Mouse (Mus musculus): ENCODE results near the gene Trp53bp2.

The Trp53bp2 gene

GRCm38 (mm10) chr1:182475005-182475796, 66.2 kb downstream of the Trp53bp2 start:
- no peak for TF ChIP-seq GATA4 (IDR thresholded peaks at IDR 0.05; ENCODE audit: insufficient replicate concordance, low read length)

DNA sequence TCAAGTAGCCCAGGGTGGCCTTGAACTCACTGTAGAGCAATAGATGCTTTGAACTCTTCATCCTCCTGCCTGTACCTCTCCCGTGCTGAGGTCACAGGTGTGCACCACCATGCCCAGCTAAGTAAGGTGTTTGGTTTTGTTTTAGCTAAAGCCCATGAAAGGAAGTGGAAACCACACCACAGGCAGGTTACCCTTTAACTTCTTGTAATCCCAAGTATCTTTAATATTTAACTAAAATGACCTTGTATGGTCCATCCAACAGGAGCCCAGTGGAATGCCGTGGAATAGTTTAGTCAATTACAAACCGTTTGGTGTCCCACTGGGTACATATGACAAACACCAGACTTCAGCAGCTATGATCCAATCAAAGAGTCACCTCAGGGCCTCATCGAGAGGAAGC, 70.0 kb downstream of the Trp53bp2 start:
- TF ChIP-seq GATA4 (IDR thresholded peaks at IDR 0.05; ENCODE audit: insufficient replicate concordance, low read length), result no peak

DNA sequence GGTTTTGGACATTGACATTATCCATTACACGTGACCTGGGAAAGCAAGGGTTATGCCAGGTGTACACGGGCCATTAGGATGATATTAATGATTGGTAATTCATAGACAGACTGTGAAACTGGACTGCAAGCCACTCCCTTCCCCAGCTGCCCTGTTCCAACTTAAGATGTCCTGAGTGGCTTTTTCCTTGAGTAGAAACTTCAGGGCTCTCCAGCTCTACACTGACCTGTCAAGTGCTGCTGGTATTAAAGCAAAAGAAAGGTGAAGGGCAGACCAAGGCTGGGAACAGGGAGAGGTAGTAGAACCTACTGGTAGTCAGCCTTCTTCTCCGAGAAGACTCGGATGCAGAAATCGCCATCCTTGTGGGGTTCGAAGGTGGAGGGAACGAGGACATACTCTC, 72.2 kb downstream of the Trp53bp2 start:
- TF ChIP-seq GATA4 (IDR thresholded peaks at IDR 0.05; ENCODE audit: insufficient replicate concordance, low read length), result no peak

DNA sequence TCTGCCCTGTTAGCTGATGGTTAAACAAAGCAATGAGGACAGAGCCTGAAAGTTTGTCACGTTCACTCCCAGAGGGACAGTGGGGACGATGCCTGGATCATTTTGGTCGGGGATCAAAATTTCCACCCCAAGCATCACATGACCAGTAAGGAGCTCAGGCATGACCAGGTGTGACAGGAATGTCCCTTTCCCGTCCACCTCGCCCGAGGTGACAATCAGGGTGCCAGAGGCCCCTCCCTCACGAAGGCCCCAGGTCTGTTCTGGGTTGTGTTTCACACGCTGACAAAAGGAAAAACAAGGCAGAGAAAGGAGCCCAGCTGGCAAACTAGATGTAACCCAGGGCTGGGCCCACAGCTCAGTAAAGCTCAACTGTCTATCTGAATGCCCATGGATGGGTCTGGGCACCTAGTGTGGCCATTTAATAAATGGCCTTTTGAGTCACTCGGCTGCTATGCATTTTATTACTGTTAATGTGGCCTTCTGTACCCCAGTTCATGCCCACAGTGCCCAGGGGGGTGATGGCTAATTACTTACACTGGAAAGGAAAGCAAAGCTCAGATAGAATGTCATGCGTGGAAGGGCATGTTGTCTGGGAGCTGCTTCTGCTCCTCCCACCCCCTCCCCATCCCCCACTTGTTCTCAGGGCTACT, 72.8 kb downstream of the Trp53bp2 start:
- no peak for TF ChIP-seq GATA4 (IDR thresholded peaks at IDR 0.05; ENCODE audit: insufficient replicate concordance, low read length)

DNA sequence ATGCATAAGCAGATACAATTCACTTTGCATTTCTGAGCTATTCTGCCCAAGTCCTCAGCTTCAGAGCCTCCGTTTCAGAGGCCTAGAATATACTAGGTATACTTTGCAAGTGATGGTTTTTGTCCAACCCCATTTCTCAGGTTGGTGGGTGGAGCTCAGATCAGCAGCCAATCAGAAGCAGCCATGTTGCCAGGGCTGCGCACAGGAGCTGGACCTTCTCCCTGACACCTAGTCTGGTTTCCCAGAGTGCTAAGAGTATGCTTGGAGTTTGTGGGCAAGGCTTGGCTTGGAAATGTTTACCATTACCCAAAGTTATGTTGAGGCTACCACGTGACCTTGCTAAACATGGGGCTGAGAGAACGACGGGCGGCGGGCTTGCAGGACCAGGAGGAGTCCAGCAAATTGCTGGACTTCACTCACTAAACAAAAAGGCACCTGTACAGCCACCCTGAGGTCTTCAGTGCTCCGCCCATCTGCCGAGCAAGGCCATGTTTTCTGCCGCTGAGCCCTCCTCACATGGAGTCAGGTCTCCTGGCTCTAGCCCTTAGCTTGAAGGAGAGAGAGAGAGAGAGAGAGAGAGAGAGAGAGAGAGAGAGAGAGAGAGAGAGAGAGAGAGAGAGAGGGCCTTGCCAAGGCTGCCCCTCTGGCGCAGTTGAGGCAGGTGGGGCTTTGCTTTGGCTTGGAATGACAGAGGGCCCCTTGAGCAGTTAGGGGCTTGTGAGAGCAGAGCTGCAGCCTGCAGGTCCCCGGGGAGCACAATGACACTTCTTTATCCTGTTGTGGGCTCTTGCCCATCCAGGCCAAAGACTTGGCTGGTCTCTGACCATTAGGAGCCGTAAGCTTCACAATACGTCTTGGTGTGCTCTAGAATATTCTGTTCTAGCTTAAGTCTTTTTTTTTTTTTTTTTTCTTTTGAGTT, 74.3 kb downstream of the Trp53bp2 start:
- no peak for TF ChIP-seq GATA4 (IDR thresholded peaks at IDR 0.05; ENCODE audit: insufficient replicate concordance, low read length)

- no peak for TF ChIP-seq GATA4 (IDR thresholded peaks at IDR 0.05; ENCODE audit: insufficient replicate concordance, low read length)
These were observed 74.9 kb downstream of the Trp53bp2 start for GRCm38 (mm10) chr1:182483910-182484274.

- no peak for TF ChIP-seq GATA4 (IDR thresholded peaks at IDR 0.05; ENCODE audit: insufficient replicate concordance, low read length)
These were observed 79.5 kb downstream of the Trp53bp2 start for GRCm38 (mm10) chr1:182488503-182488902.

GRCm38 (mm10) chr1:182489803-182490452, 81.0 kb downstream of the Trp53bp2 start:
- TF ChIP-seq GATA4 (IDR thresholded peaks at IDR 0.05; ENCODE audit: insufficient replicate concordance, low read length), result peak; percentile 41; the same call in 1 of the 2 replicates

GRCm38 (mm10) chr1:182490568-182490967, 81.6 kb downstream of the Trp53bp2 start:
- no peak for TF ChIP-seq GATA4 (IDR thresholded peaks at IDR 0.05; ENCODE audit: insufficient replicate concordance, low read length)

GRCm38 (mm10) chr1:182491839-182492238, 82.9 kb downstream of the Trp53bp2 start:
- TF ChIP-seq GATA4 (IDR thresholded peaks at IDR 0.05; ENCODE audit: insufficient replicate concordance, low read length), result no peak

GRCm38 (mm10) chr1:182494285-182495145, 85.5 kb downstream of the Trp53bp2 start:
- no peak for TF ChIP-seq GATA4 (IDR thresholded peaks at IDR 0.05; ENCODE audit: insufficient replicate concordance, low read length)

GRCm38 (mm10) chr1:182496685-182497084, 87.7 kb downstream of the Trp53bp2 start:
- TF ChIP-seq GATA4 (IDR thresholded peaks at IDR 0.05; ENCODE audit: insufficient replicate concordance, low read length), result no peak

- no peak for TF ChIP-seq GATA4 (IDR thresholded peaks at IDR 0.05; ENCODE audit: insufficient replicate concordance, low read length)
These were observed 88.8 kb downstream of the Trp53bp2 start for GRCm38 (mm10) chr1:182497736-182498135.

- peak; percentile 72; the same call in 1 of the 2 replicates for TF ChIP-seq GATA4 (IDR thresholded peaks at IDR 0.05; ENCODE audit: insufficient replicate concordance, low read length)
These were observed 90.6 kb downstream of the Trp53bp2 start for GRCm38 (mm10) chr1:182499443-182500089.

Data from liver, adult (tissue).